Mouse (Mus musculus) liver, embryonic 13.5 days (tissue): ENCODE measurements around the gene Gen1. TPM values are rescaled to one million over a fixed set of nuclear protein-coding genes. Genes with fewer than 3 reads are reported as not detected.

Experiments
- ATAC-seq: fragments of 200-750 bp; cut with Nextera tagmentation; 2 replicates; pipeline ENCODE4 v1.8.0; 2017; ENCODE audit warnings: low read depth, mild to moderate bottlenecking, moderate number of reproducible peaks, moderate library complexity
- DNase-seq: peaks from one replicate; pipeline ENCODE4 v3.0.0; 2022
- H3K27ac ChIP-seq: fragments of 300-500 bp; sonication (generic); 2 replicates; pipeline ENCODE4 v1.5.1; 2015; ENCODE audit warnings: moderate library complexity, mild to moderate bottlenecking, inconsistent platforms
- H3K27me3 ChIP-seq: fragments of 300-500 bp; sonication (generic); 2 replicates; pipeline ENCODE4 v1.6.1; 2015; ENCODE audit warnings: mild to moderate bottlenecking, inconsistent platforms
- H3K36me3 ChIP-seq: fragments of 300-500 bp; sonication (generic); 2 replicates; pipeline ENCODE4 v1.6.1; 2015; ENCODE audit warnings: mild to moderate bottlenecking, inconsistent platforms
- H3K4me1 ChIP-seq: fragments of 300-500 bp; sonication (generic); replicated peaks from 2 replicates; pipeline ENCODE4 v1.6.1; 2015; ENCODE audit warnings: inconsistent platforms
- H3K4me2 ChIP-seq: fragments of 300-500 bp; sonication (generic); 2 replicates; pipeline ENCODE4 v1.6.1; 2015; ENCODE audit warnings: inconsistent platforms, mild to moderate bottlenecking, moderate library complexity
- H3K4me3 ChIP-seq: fragments of 300-500 bp; sonication (generic); replicated peaks from 2 replicates; pipeline ENCODE4 v1.5.1; 2015; ENCODE audit warnings: mild to moderate bottlenecking, inconsistent platforms
- H3K9ac ChIP-seq: fragments of 300-500 bp; sonication (generic); 2 replicates; pipeline ENCODE4 v1.6.1; 2015; ENCODE audit warnings: mild to moderate bottlenecking, inconsistent platforms
- H3K9me3 ChIP-seq: fragments of 300-500 bp; sonication (generic); replicated peaks from 2 replicates; pipeline ENCODE4 v1.6.1; 2016; ENCODE audit warnings: inconsistent platforms
- WGBS: fragments of 180-500 bp; shearing (Covaris S2); methylation state at CpG from one replicate; pipeline ENCODE4 v1.1.7; 2015; ENCODE audit not compliant: insufficient replicate concordance; 5-methylcytosine and 5-hydroxymethylcytosine counted together
- polyA plus RNA-seq: library from polyadenylated mRNA; unstranded; fragments of >200 nt; fragmentation: Nextera tagmentation; extraction: Ambion mirVana; gene quantifications from 2 replicates; pipeline ENCODE4 v1.2.1, GENCODE M21; 2015

Gen1 gene
- polyA plus RNA-seq, 1 experiment from 2014 or later, result 9.2 TPM

DNA sequence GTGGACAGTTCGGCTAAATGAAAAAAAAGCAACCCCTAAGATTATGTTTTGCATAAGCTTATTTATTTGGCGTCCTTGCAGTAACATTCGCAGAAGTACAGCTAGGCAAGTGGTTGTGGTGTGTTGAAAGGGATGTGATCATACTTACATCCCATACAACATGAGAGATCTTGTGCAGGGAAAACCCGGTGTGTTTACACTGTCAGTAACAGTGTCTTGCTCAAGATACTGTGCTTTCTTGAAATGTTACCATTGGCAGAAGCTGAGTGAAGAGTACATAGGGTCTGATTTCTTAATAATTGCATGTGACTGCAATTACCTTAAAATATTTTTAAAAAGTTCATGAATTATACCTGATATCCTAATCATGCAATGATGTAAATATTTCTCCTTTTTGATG, 7.0 kb upstream of the Gen1 start:
- Histone ChIP-seq H3K27ac (no peak overlapping the region), H3K27me3 (no peaks in the 10 kb centered on the region), H3K4me3 (no peak overlapping the region), H3K4me1 (peaks cover 22% of the 10 kb centered on the region), H3K4me2 (no peak overlapping the region), H3K36me3 (peaks cover 40% of the 10 kb centered on the region), H3K9ac (no peak overlapping the region), H3K9me3 (no peaks in the 10 kb centered on the region)
- ATAC-seq, result no peak
- 88% methylated on average over 4 of the region's 4 CpGs for WGBS
- DNase-seq, result no peak

DNA sequence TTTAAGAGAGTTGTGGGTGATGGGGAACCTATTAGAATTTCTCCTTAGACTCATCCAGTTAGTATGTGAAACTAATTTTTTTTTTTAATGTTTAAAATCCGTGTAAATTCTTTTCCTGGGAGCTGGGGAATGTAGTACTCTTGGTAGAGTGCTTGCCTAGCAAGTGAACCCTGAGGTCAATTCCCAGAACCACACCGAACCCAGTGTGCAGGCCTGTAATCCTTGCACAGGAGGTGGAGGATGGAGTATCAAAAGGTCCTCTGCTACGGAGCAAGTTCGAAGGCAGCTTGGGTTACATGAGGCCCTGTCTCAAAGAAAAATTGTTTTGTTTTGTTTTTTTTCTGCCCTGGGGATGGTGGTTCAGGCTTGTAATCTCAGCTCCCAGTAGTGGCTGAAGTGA, 1.4 kb upstream of the Gen1 start:
- peaks cover 2% of the 10 kb centered on the region; the same call in 1 of the 2 replicates for H3K36me3 ChIP-seq
- H3K27ac ChIP-seq, result peak overlapping the region; percentile 92
- 7% methylated on average over 4 of the region's 4 CpGs for WGBS
- H3K4me1 ChIP-seq, result peaks cover 40% of the 10 kb centered on the region
- peak overlapping the region; percentile 98 for H3K9ac ChIP-seq
- no peaks in the 10 kb centered on the region for H3K27me3 ChIP-seq
- ATAC-seq (no peak), DNase-seq (peak; percentile 1)
- H3K4me2 ChIP-seq, result peak overlapping the region; percentile 87
- peak overlapping the region; percentile 91 for H3K4me3 ChIP-seq
- no peaks in the 10 kb centered on the region for H3K9me3 ChIP-seq

DNA sequence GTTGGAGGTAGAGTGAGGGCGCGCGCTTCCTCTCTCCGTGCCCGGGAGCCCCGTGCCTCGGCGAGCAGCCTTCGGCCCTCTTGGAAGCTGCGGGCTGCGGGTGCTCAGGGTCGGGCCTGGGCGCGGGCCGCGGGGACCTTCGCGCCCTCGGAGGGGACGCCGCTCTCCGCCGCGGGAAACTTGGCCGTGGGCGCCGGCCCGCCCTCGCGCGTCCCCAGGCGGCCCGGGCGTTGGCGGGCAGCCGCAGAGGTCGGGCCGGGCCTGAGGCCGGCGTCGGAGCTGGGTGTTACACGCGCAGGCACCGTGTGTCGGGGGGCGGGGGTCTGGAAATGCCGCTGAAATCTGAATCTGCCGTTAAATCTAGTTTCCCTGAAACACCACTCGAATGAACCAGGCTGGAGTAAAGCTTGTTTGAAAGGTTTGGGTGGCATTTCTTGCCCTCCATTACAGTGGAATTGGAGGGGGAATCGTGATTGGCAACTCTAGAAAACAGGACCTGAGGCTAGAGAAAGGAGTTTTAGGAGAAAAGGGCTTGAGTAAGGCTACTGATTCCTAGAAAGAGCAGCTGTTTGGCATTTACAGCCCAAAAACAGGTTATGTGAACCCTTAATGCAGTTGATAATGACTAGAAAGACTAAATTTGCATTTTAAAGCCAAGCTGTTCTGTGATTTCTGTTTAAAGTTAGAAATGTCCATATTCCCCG, 833 bp upstream of the Gen1 start:
- Histone ChIP-seq H3K4me1 (peaks cover 40% of the 10 kb centered on the region), H3K9ac (peak overlapping the region; percentile 98), H3K9me3 (no peaks in the 10 kb centered on the region), H3K36me3 (no peaks in the 10 kb centered on the region), H3K4me2 (peak overlapping the region; percentile 87), H3K27ac (peak overlapping the region; percentile 92), H3K4me3 (peak overlapping the region; percentile 91), H3K27me3 (no peaks in the 10 kb centered on the region)
- DNase-seq (no peak), ATAC-seq (peak; percentile 58)
- 1% methylated on average over 51 of the region's 51 CpGs for WGBS

DNA sequence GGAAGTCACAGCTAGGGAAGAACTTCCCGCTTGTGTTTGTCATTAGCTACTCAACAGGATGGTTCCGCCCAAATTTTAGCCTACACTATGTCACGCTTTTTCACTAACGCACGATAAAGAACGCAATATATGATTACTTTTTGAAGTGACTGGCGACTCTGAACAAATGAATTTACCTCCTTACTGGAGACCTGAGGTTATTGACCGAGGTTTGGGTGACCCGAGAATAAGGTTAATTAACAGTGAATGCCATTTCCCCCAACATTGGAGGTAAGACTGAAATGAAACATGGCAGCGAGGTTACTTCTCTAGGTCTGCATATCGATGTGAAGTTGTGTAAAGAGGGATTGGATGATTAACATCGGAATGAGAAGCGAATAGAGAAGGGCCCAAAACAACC, 706 bp downstream of the Gen1 start:
- Histone ChIP-seq H3K27ac (peak overlapping the region; percentile 92), H3K9ac (peak overlapping the region; percentile 98), H3K9me3 (no peaks in the 10 kb centered on the region), H3K27me3 (no peaks in the 10 kb centered on the region), H3K4me3 (peak overlapping the region; percentile 91), H3K4me1 (peaks cover 34% of the 10 kb centered on the region), H3K4me2 (peak overlapping the region; percentile 87), H3K36me3 (no peaks in the 10 kb centered on the region)
- ATAC-seq (no peak), DNase-seq (no peak)
- under 1% methylated on average over 13 of the region's 13 CpGs for WGBS

DNA sequence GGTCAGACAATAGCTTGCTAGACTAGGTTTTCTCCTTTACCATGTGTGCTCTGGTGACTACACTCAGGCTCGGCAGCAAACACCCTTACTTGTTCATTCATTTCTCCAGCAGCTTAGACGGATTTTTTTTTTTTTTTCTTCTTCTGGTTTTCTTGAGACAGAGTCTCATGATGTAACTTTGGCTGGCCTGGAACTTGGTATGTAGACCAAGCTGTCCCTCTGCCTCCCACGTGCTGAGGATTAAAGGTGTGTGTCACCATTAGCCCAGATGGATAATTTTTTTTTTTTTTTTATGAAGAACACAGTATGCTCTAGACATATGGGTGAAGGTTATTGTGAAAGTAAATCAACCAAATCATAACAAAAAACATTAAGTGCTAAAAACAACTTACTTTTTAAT, 15.3 kb downstream of the Gen1 start:
- WGBS, result 74% methylated on average over 3 of the region's 3 CpGs
- Histone ChIP-seq H3K9me3 (no peaks in the 10 kb centered on the region), H3K4me1 (no peaks in the 10 kb centered on the region), H3K36me3 (peaks cover 63% of the 10 kb centered on the region), H3K4me3 (no peak overlapping the region), H3K27ac (no peak overlapping the region), H3K27me3 (no peaks in the 10 kb centered on the region), H3K9ac (no peak overlapping the region), H3K4me2 (no peak overlapping the region)
- DNase-seq, result no peak
- ATAC-seq, result no peak

DNA sequence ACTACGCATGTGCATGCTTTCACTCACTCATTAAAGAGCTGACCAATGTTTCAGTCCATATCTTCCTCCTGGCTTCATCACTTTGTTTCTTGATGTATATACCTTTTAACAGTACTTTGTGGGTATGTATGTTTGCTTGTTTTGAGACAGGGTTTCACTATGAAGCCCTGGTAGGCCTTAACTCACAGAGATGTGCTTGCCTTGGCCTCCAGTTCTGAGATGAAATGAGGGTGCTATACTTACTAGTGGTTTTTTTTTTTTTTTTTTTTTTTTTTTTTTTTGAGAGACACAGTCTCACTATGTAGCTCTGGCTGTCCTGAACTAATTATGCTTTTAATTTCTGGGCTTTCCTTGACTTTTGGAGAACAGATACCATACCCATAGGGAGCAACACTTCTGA, 18.1 kb downstream of the Gen1 start:
- no peak overlapping the region for H3K4me2 ChIP-seq
- no peak for DNase-seq
- no peaks in the 10 kb centered on the region for H3K27me3 ChIP-seq
- 89% methylated on average over 1 of the region's 1 CpGs for WGBS
- no peaks in the 10 kb centered on the region for H3K9me3 ChIP-seq
- no peak for ATAC-seq
- no peaks in the 10 kb centered on the region for H3K4me1 ChIP-seq
- no peak overlapping the region for H3K4me3 ChIP-seq
- H3K27ac ChIP-seq, result no peak overlapping the region
- peaks cover 64% of the 10 kb centered on the region for H3K36me3 ChIP-seq
- H3K9ac ChIP-seq, result no peak overlapping the region

DNA sequence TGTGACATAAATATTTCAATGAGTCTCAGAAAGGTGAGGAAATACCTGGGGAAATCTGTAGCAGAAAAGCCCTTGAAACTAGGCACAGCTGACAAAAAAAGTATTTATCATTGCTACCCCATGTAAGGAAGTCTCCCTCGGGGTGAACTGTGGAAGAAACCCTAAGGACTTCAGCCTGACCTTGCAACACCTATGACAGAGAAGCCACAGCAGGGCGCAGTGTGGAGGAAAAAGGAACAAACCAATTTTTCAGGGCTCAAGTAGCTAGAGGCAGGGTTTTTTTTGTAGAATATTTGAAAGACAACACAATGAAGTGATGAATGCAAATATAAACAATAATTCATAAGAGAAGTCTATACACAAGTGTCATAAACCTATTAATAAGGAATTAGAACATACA, 29.6 kb downstream of the Gen1 start:
- no peak for ATAC-seq
- H3K9ac ChIP-seq, result no peak overlapping the region
- H3K36me3 ChIP-seq, result peaks cover 2% of the 10 kb centered on the region
- no peak overlapping the region for H3K4me3 ChIP-seq
- no peak for DNase-seq
- no peaks in the 10 kb centered on the region for H3K27me3 ChIP-seq
- 36% methylated on average over 2 of the region's 2 CpGs for WGBS
- H3K27ac ChIP-seq, result no peak overlapping the region
- H3K4me1 ChIP-seq, result no peaks in the 10 kb centered on the region
- no peaks in the 10 kb centered on the region for H3K9me3 ChIP-seq
- H3K4me2 ChIP-seq, result no peak overlapping the region

DNA sequence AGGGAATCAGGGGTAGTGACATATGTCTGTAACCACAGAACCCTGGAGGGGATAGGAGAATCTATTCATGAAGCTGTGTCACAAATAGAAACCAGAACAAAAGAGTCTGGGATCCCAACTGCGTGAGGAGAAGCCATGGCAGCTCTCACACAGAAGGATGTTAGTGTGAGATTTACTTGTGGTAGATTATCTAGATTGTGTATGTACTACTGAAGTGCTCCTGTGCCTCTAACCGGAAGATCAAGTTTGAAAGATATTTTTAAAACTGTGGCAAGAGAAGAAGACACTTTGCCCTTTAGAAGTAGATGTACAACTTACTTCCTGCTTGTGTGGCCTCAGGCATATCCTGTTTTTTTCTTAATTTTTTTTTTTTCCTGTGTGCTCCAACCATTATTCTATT, 35.3 kb downstream of the Gen1 start:
- H3K36me3 ChIP-seq, result no peaks in the 10 kb centered on the region
- 25% methylated on average over 2 of the region's 2 CpGs for WGBS
- H3K9ac ChIP-seq, result no peak overlapping the region
- no peaks in the 10 kb centered on the region for H3K9me3 ChIP-seq
- H3K27ac ChIP-seq, result no peak overlapping the region
- no peak for ATAC-seq
- H3K27me3 ChIP-seq, result no peaks in the 10 kb centered on the region
- H3K4me3 ChIP-seq, result no peak overlapping the region
- no peak for DNase-seq
- H3K4me1 ChIP-seq, result no peaks in the 10 kb centered on the region
- no peak overlapping the region for H3K4me2 ChIP-seq

DNA sequence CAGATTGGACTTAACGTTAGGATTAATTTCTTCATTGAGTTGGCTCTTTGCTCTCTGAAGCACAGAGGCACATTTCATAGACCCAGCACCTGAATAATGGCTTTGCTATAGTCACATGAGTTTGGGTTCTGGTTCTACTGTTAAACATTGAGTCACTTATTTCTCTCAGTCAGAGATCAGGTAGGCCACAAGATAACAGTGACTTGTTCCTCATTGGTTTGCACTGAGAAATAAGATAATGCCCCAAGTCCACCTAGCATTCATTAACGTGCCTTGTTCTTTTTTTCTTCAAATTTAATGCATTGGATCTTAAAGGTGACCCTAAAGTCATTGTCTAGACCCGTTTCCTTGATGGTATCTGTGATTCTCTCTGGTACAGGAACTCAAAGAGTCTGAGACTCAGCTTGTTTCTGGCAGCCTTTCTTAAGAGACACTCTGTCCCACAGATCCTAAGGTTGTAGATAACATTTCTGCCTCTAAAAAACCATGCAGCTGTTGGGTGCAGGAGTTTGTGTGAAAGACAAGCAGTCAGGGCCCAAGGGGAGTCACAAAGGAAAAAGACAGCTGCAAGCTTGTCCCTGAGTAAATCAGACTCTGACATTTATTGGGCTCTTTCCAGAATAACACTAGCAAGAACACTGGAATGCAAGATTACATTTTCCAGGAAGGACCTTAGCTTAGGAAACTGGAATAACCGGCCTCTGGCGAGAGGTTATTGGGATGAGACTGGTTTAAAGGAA, 38.9 kb downstream of the Gen1 start:
- 47% methylated on average over 5 of the region's 5 CpGs for WGBS

DNA sequence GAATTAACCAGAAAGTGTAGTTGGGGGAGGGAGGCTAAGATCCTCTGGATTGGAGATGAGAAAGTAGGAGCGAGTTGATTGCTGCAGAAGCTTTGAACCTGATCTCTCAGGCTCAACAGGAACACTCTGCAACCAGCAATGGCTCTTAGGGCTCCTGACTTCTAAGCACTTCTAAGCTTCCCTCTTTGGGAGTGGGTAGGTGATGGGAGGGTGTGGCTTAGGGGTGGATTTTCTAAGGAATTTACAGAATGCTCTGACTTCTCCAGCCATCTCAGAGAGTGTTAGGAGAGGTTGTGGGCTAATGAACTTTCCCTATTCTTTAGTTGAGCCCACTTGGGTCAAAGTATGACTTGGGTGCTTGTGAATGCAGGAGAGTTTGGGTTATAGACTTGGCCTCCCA, 39.5 kb downstream of the Gen1 start:
- DNase-seq (no peak), ATAC-seq (no peak)
- Histone ChIP-seq H3K4me1 (no peaks in the 10 kb centered on the region), H3K9me3 (no peaks in the 10 kb centered on the region), H3K27ac (no peak overlapping the region), H3K4me2 (no peak overlapping the region), H3K4me3 (no peak overlapping the region), H3K36me3 (no peaks in the 10 kb centered on the region), H3K9ac (no peak overlapping the region), H3K27me3 (no peaks in the 10 kb centered on the region)
- WGBS, result 35% methylated on average over 1 of the region's 1 CpGs

More for the DNA sequence above, 38.9 kb downstream of the Gen1 start:
- H3K9ac ChIP-seq, result no peak overlapping the region
- H3K9me3 ChIP-seq, result no peaks in the 10 kb centered on the region
- no peaks in the 10 kb centered on the region for H3K4me1 ChIP-seq
- no peaks in the 10 kb centered on the region for H3K36me3 ChIP-seq
- DNase-seq, result no peak
- H3K4me3 ChIP-seq, result no peak overlapping the region
- H3K27me3 ChIP-seq, result no peaks in the 10 kb centered on the region
- no peak for ATAC-seq
- no peak overlapping the region for H3K4me2 ChIP-seq
- no peak overlapping the region for H3K27ac ChIP-seq

DNA sequence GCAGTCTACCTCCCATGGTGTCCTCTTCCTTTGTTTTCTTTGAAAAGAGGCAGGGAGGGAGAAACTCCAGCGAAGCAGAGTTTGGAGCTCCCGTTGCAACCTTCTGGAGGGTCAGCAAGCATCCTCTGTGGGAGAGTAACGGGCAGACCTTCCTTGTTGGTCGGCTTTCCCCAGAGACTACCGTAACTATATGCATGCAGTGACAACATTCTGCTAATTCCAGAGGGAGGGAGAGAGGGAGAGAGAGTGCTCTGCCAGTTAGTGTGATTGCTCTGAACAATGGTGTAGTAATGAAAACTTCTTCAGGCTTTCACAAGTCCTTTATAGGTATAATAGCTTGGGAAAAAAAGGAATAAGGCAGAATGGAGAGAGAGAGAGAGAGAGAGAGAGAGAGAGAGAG, 40.9 kb downstream of the Gen1 start:
- Histone ChIP-seq H3K4me1 (no peaks in the 10 kb centered on the region), H3K36me3 (no peaks in the 10 kb centered on the region), H3K27ac (no peak overlapping the region), H3K4me3 (no peak overlapping the region), H3K27me3 (no peaks in the 10 kb centered on the region), H3K9ac (no peak overlapping the region), H3K9me3 (no peaks in the 10 kb centered on the region), H3K4me2 (no peak overlapping the region)
- no peak for DNase-seq
- ATAC-seq, result no peak
- WGBS, result 28% methylated on average over 5 of the region's 5 CpGs

DNA sequence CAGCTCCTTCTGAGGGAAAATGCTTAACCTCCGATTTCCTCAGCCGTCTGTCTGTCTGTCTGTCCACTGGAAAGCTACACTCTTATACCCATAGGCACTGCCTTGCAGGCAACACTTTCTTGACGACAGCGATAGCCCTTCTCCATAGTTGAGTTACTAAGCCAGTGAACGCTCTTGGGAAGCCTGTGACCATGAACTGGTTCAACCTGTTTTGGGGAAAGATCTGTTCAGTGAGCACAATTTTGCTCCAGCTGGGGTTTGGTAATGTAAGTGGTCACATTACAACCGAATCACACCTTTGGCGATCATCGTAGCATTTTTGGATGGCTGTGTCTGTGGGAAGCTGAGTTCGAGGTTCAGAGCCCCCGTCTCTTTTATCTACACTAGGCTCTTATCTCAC, 42.5 kb downstream of the Gen1 start:
- Histone ChIP-seq H3K4me1 (no peaks in the 10 kb centered on the region), H3K4me2 (no peak overlapping the region), H3K9ac (no peak overlapping the region), H3K27ac (no peak overlapping the region), H3K4me3 (no peak overlapping the region), H3K9me3 (no peaks in the 10 kb centered on the region), H3K27me3 (no peaks in the 10 kb centered on the region), H3K36me3 (no peaks in the 10 kb centered on the region)
- ATAC-seq (no peak), DNase-seq (no peak)
- WGBS, result 59% methylated on average over 10 of the region's 10 CpGs
